Mouse (Mus musculus) heart, postnatal 0 days (tissue): ENCODE measurements around the gene Gins2. TPM values are rescaled to one million over a fixed set of nuclear protein-coding genes. Genes with fewer than 3 reads are reported as not detected.

Experiments used
- ATAC-seq: fragments of 200-750 bp; cut with Nextera tagmentation; 2 replicates; pipeline ENCODE4 v1.8.0; 2017; ENCODE audit warnings: low read depth, moderate number of reproducible peaks, moderate library complexity; ENCODE audit not compliant: insufficient read depth
- DNase-seq: peaks from one replicate; pipeline ENCODE4 v3.0.0-alpha.2; 2016; ENCODE audit warnings: low spot score
- H3K27ac ChIP-seq: fragments of 300-500 bp; sonication (generic); 2 replicates; pipeline ENCODE4 v1.5.1; 2014; ENCODE audit warnings: low read depth, mild to moderate bottlenecking
- H3K27me3 ChIP-seq: fragments of 300-500 bp; sonication (generic); 2 replicates; pipeline ENCODE4 v1.6.1; 2014; ENCODE audit warnings: low read length, mixed read lengths; ENCODE audit not compliant: control insufficient read depth, insufficient read depth
- H3K36me3 ChIP-seq: fragments of 300-500 bp; sonication (generic); replicated peaks from 2 replicates; pipeline ENCODE4 v1.6.1; 2014; ENCODE audit warnings: low read length, mixed read lengths; ENCODE audit not compliant: control insufficient read depth, insufficient read depth
- H3K4me1 ChIP-seq: fragments of 300-500 bp; sonication (generic); 2 replicates; pipeline ENCODE4 v1.6.1; 2014; ENCODE audit warnings: antibody characterized with exemption; ENCODE audit not compliant: control insufficient read depth, insufficient read depth
- H3K4me2 ChIP-seq: fragments of 300-500 bp; sonication (generic); 2 replicates; pipeline ENCODE4 v1.6.1; 2014; ENCODE audit warnings: low read depth, mild to moderate bottlenecking, low read length, moderate library complexity
- H3K4me3 ChIP-seq: fragments of 300-500 bp; sonication (generic); 2 replicates; pipeline ENCODE4 v1.5.1; 2014; ENCODE audit warnings: low read depth, low read length
- H3K9ac ChIP-seq: fragments of 300-500 bp; sonication (generic); replicated peaks from 2 replicates; pipeline ENCODE4 v1.6.1; 2014; ENCODE audit warnings: low read depth, low read length, mixed read lengths
- H3K9me3 ChIP-seq: fragments of 300-500 bp; sonication (generic); replicated peaks from 2 replicates; pipeline ENCODE4 v1.6.1; 2016; ENCODE audit warnings: low read length; ENCODE audit not compliant: control insufficient read depth
- CTCF ChIP-seq: IDR thresholded peaks from 2 replicates; pipeline ENCODE4 v1.5.1; 2016; ENCODE audit warnings: antibody characterized with exemption, control low read depth, low read depth
- EP300 ChIP-seq: IDR thresholded peaks from 2 replicates; pipeline ENCODE4 v1.6.1; 2016; ENCODE audit warnings: antibody characterized with exemption, low read depth
- WGBS: fragments of 180-500 bp; shearing (Covaris S2); extraction: QIAGEN DNeasy Blood & Tissue Kit; methylation state at CpG from one replicate; pipeline ENCODE4 v1.1.7; 2014; 5-methylcytosine and 5-hydroxymethylcytosine counted together
- polyA plus RNA-seq: library from polyadenylated mRNA; unstranded; fragments of >200 nt; fragmentation: Nextera tagmentation; extraction: Ambion mirVana; gene quantifications from 2 replicates; pipeline ENCODE4 v1.2.1, GENCODE M21; 2015
- total RNA-seq: library from RNA; depleted of rRNA; stranded (reverse); fragments of >200 nt; gene quantifications from 2 replicates; pipeline ENCODE4 v1.2.3, GENCODE M21; 2014; ENCODE audit warnings: low replicate concordance

The Gins2 gene
- total and polyA plus RNA-seq, 2 experiments from 2014 or later, result 19.3 to 52.1 TPM

DNA sequence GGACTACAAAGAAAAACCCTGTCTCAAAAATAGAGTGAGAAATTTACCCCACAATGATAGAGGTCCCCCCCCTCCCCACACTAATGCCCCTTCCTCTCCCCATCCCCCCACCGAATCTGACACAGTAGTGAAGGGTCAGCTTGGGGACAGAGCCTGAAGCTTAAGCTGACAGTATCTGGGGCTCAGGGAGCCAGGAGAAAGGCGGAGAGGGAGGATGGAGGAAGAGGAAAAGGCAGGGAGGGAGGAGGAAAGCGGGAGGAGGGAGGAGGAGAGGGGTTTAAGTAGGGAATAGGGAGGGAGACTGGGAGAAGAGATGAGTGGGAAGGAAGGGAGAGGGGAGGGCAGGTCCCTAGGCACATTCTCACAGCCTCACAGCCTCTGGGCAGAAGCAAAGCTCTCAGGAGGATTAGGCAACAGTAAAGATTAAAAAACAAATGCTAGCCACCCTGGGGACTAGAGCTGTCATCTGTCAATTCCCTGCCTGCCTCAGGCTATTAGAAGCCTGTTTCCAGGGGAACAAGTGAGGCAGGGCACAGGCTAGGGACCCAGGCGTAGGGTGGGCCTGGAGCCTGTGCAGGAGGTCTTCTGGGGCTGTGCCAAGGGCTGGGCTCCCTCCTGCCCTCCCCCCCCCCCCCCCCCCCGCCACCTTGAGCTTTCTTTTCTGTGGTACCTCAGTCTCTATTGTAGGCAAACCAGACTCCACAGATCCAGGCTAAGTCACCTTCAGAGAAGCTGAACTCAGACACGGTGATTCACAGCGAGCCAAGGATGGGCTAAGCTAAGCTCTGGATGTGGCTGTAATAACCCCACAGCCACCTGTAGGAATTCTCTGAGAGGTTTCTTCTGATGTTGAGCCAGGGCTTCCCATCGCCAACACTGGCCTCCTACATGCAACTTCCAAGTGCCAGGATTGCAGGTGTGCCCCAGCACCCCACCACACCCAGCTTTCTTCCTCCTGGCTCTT is 27.8 kb upstream of the Gins2 start:
- Histone ChIP-seq H3K4me1 (peaks cover 18% of the 10 kb centered on the region; the same call in 1 of the 2 replicates), H3K27me3 (0 out of 2 replicates have a peak, but pooled peaks cover 4% of the 10 kb centered on the region)
- peak; percentile 19; the same call in 1 of the 2 replicates for ATAC-seq

DNA sequence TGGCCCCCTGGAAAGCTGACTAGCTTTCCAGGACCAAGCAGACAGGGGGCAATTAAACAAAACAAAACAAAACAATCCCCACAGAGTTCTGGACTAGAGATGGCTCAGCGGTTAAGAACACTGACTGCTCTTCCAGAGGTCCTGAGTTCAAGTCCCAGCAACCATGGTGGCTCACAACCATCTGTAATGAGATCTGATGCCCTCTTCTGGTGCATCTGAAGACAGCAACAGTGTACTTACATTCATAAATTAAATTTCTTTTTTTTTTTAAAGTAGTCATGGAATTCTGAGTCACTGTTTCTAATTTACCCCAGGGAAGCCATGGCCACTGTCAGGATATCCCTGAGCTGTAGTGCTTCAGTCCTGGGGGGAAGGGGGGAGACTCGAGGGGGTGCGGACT is 25.4 kb upstream of the Gins2 start:
- no peak for TF ChIP-seq EP300
- TF ChIP-seq CTCF, result no peak
- ATAC-seq (no peak), DNase-seq (no peak)
- no peaks in the 10 kb centered on the region for H3K9me3 ChIP-seq
- H3K27me3 ChIP-seq, result 0 out of 2 replicates have a peak, but pooled peaks cover 4% of the 10 kb centered on the region
- H3K36me3 ChIP-seq, result no peaks in the 10 kb centered on the region
- H3K4me2 ChIP-seq, result no peak overlapping the region
- H3K4me1 ChIP-seq, result peaks cover 5% of the 10 kb centered on the region; the same call in 1 of the 2 replicates
- H3K4me3 ChIP-seq, result no peak overlapping the region
- no peak overlapping the region for H3K9ac ChIP-seq
- 84% methylated on average over 3 of the region's 3 CpGs for WGBS
- H3K27ac ChIP-seq, result no peak overlapping the region

More for the DNA sequence above, 27.8 kb upstream of the Gins2 start:
- TF ChIP-seq EP300 (no peak), CTCF (no peak)
- Histone ChIP-seq H3K4me2 (no peak overlapping the region), H3K27ac (no peak overlapping the region), H3K9me3 (no peaks in the 10 kb centered on the region), H3K9ac (no peak overlapping the region), H3K36me3 (no peaks in the 10 kb centered on the region), H3K4me3 (no peak overlapping the region)
- 57% methylated on average over 7 of the region's 8 CpGs for WGBS
- DNase-seq, result no peak

DNA sequence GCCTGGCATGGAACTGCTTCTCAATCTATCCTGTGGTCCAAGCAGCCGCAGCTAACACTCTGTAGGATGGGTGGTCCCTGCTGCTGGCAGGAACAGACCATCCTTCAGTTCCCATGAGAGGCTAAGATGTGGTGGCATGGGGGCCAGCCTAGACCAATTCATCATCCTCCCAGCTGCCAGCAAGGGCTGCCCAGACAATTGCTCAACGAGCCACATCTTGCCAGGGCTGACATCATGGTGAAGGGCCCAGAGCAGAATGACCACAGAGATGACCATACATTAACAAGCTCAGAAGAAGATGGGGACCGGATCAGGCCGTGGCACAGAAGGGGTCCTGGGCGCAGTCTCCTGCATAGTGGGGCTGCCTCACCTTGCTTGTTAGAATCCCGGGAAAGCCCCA is 21.7 kb upstream of the Gins2 start:
- no peak overlapping the region for H3K4me3 ChIP-seq

DNA sequence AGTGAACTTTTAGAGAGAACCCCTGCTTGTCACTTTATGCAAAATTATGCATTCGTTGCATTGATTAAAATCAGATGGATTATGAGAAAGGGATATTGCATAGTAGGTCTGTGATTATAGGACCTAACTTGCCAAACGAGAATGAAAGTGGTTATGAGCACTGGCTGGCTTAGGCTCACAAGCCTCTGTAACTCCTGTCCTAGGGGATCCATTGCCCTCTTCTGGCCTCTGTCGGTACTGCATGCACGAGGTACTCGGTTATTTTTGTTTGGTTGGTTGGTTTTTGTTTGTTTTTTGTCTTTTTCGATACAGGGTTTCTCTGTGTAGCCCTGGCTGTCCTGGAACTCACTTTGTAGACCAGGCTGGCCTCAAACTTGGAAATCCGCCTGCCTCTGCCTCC is 18.8 kb upstream of the Gins2 start:
- DNase-seq (peak; percentile 60), ATAC-seq (peak; percentile 57; the same call in 1 of the 2 replicates)
- Histone ChIP-seq H3K36me3 (no peaks in the 10 kb centered on the region), H3K9ac (no peak overlapping the region), H3K27ac (no peak overlapping the region), H3K27me3 (no peaks in the 10 kb centered on the region), H3K4me3 (no peak overlapping the region), H3K4me2 (no peak overlapping the region), H3K4me1 (no peaks in the 10 kb centered on the region), H3K9me3 (no peaks in the 10 kb centered on the region)
- WGBS, result 11% methylated on average over 7 of the region's 7 CpGs
- peak; percentile 92 for TF ChIP-seq CTCF
- no peak for TF ChIP-seq EP300

More for the DNA sequence above, 21.7 kb upstream of the Gins2 start:
- Histone ChIP-seq H3K9me3 (no peaks in the 10 kb centered on the region), H3K27me3 (0 out of 2 replicates have a peak, but pooled peaks cover 4% of the 10 kb centered on the region), H3K4me1 (no peaks in the 10 kb centered on the region), H3K27ac (no peak overlapping the region), H3K4me2 (no peak overlapping the region), H3K9ac (no peak overlapping the region), H3K36me3 (no peaks in the 10 kb centered on the region)
- WGBS, result 84% methylated on average over 6 of the region's 6 CpGs
- TF ChIP-seq EP300, result no peak
- ATAC-seq, result no peak
- no peak for DNase-seq

DNA sequence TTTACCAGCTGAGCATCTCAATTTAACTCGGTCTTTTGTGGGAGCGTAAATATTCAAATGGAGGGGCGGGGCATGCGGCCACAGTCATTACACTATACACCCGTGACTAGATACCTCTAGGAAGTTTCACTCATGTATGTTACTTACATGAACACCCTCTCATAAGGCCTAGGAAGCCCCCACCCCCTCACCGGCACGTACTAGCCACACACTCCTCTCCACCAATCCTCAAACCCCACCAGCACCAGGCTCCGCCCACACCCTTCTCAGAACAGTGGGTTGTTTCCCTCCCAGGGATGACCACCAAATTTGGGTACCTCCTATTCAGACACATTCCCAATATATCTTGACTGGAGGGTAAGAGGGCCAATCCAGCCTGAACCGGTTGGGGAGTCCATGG is 18.4 kb upstream of the Gins2 start:
- H3K4me2 ChIP-seq, result no peak overlapping the region

More for the DNA sequence above, 18.4 kb upstream of the Gins2 start:
- Histone ChIP-seq H3K4me1 (no peaks in the 10 kb centered on the region), H3K4me3 (no peak overlapping the region), H3K27ac (no peak overlapping the region), H3K27me3 (no peaks in the 10 kb centered on the region), H3K9me3 (no peaks in the 10 kb centered on the region), H3K36me3 (no peaks in the 10 kb centered on the region), H3K9ac (no peak overlapping the region)
- ATAC-seq (0 out of 2 replicates have a peak, but pooled peaks have one; percentile 28), DNase-seq (no peak)
- WGBS, result 76% methylated on average over 9 of the region's 9 CpGs
- TF ChIP-seq CTCF, result no peak
- TF ChIP-seq EP300, result no peak
